Mouse (Mus musculus) macrophage (primary cell): ENCODE measurements around the gene Zfp526. TPM values are rescaled to one million over a fixed set of nuclear protein-coding genes. Genes with fewer than 3 reads are reported as not detected.

Source experiments
- H3K27ac ChIP-seq: fragments of 350-480 bp; formaldehyde crosslinking; 2 replicates; pipeline ENCODE4 v1.9.0; 2021
- H3K36me3 ChIP-seq: fragments of 350-480 bp; formaldehyde crosslinking; 2 replicates; pipeline ENCODE4 v1.9.0; 2021; ENCODE audit errors: inconsistent target
- H3K4me3 ChIP-seq: fragments of 350-480 bp; formaldehyde crosslinking; 2 replicates; pipeline ENCODE4 v1.9.0; 2021; ENCODE audit errors: inconsistent target
- H3K79me2 ChIP-seq: fragments of 350-480 bp; formaldehyde crosslinking; 2 replicates; pipeline ENCODE4 v1.9.0; 2021; ENCODE audit errors: inconsistent target
- WGBS: methylation state at CpG from one replicate; pipeline ENCODE4 v1.1.7; 2026; ENCODE audit warnings: inconsistent platforms; ENCODE audit not compliant: missing documents; 5-methylcytosine and 5-hydroxymethylcytosine counted together
- polyA plus RNA-seq: library from polyadenylated mRNA; stranded (reverse); fragments of 250-400 nt; gene quantifications from 3 replicates; pipeline ENCODE4 v1.2.4, GENCODE M21; 2018; ENCODE audit warnings: inconsistent platforms

The Zfp526 gene
- polyA plus RNA-seq, 1 experiment from 2014 or later = 4.1 TPM

- WGBS = 91% methylated on average over 3 of the region's 3 CpGs
- H3K27ac ChIP-seq = no peak overlapping the region
- H3K4me3 ChIP-seq = no peak overlapping the region
These were observed 26.1 kb upstream of the Zfp526 start for GRCm38 (mm10) chr7:25195148-25195547.

GRCm38 (mm10) chr7:25196107-25196506, 25.1 kb upstream of the Zfp526 start:
- H3K27ac ChIP-seq = no peak overlapping the region
- H3K4me3 ChIP-seq = no peak overlapping the region
- WGBS = 49% methylated on average over 9 of the region's 9 CpGs

More at GRCm38 (mm10) chr7:25195148-25195547, 26.1 kb upstream of the Zfp526 start:
- Histone ChIP-seq H3K36me3 (no peaks in the 10 kb centered on the region), H3K79me2 (no peaks in the 10 kb centered on the region)

GRCm38 (mm10) chr7:25197384-25198018, 23.7 kb upstream of the Zfp526 start:
- WGBS = 77% methylated on average over 10 of the region's 10 CpGs

More at GRCm38 (mm10) chr7:25196107-25196506, 25.1 kb upstream of the Zfp526 start:
- Histone ChIP-seq H3K79me2 (no peaks in the 10 kb centered on the region), H3K36me3 (no peaks in the 10 kb centered on the region)

GRCm38 (mm10) chr7:25203624-25204023, 17.6 kb upstream of the Zfp526 start:
- no peak overlapping the region for H3K27ac ChIP-seq
- no peak overlapping the region for H3K4me3 ChIP-seq
- peaks cover 28% of the 10 kb centered on the region; the same call in 1 of the 2 replicates for H3K36me3 ChIP-seq
- no peaks in the 10 kb centered on the region for H3K79me2 ChIP-seq
- 71% methylated on average over 20 of the region's 20 CpGs for WGBS

More at GRCm38 (mm10) chr7:25197384-25198018, 23.7 kb upstream of the Zfp526 start:
- no peak overlapping the region for H3K27ac ChIP-seq
- peaks cover 5% of the 10 kb centered on the region; the same call in 1 of the 2 replicates for H3K36me3 ChIP-seq
- H3K79me2 ChIP-seq = no peaks in the 10 kb centered on the region
- no peak overlapping the region for H3K4me3 ChIP-seq

DNA sequence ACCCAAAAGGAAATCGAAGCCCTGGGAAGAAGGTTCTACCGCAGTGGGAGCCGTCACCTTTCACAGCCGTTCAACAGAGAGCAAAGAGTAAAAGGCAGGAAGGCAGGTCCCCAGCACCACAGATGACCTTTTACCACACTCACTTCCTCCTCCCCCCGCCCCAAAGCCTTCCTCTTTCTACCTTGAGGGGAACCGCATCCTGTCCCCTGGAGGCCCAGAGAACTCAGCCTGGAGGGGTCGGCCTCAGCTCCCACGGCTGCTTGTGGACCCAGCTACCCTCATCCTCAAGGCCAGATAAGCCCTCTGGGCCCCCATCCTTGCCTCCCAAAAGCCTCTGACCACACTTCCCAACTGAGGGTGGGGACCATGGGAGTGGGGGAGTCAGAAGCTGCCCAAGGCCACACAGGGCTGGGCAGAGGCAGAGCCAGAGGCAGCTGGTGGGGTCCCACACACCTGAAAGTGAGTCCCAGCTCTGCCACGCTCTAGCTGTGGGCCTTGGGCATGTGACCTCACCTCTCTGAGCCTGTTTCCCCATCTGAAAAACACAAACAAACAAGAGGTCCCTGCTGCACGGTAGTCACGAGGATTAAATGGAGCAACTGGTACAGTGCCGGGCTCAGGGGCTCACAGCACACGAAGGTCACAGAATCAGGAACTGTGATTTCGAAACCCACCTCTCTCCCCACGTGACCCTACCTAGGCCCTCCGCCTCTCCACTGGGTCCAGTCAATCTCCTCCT, 15.7 kb upstream of the Zfp526 start:
- 16% methylated on average over 16 of the region's 16 CpGs for WGBS
- peaks cover 43% of the 10 kb centered on the region; the same call in 1 of the 2 replicates for H3K36me3 ChIP-seq
- no peak overlapping the region for H3K27ac ChIP-seq
- no peak overlapping the region for H3K4me3 ChIP-seq
- H3K79me2 ChIP-seq = no peaks in the 10 kb centered on the region

DNA sequence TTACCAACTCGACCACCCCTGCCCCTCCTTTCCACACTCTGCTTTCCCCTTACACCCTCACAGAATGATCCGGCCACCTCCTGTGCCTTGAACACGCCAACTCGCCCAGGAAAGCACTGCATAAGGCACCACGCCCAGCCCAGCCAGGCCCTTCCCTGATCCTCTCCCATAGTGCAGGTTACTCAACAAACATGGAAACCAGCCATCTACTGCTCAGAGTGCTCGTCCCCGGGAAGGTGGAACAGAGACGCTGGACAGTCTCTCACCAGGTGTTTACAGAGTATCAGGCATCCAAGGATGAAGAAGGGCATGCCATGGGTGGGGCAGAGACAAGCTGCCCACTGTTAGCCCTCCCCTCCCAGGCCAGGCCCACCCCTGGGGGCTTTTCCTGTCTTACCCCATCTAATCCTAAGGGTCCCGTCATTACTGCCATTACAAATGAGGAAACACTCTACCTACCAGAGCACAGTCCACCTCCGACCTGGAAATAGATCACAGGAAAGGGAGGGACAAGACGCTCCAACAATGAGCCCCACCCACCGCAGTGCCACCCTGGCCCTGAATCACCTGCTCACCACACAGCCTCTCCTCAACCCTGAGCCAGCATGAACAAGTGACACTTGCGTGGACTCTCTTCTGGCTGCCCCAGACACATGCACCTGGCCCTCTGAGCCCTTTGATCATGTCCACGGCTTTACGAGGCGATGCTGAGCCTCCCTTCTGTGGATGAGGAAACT, 15.0 kb upstream of the Zfp526 start:
- Histone ChIP-seq H3K4me3 (no peak overlapping the region), H3K36me3 (peaks cover 47% of the 10 kb centered on the region; the same call in 1 of the 2 replicates), H3K27ac (no peak overlapping the region), H3K79me2 (no peaks in the 10 kb centered on the region)
- WGBS = 76% methylated on average over 16 of the region's 16 CpGs

GRCm38 (mm10) chr7:25209161-25209622, 12.0 kb upstream of the Zfp526 start:
- peaks cover 29% of the 10 kb centered on the region; the same call in 1 of the 2 replicates for H3K36me3 ChIP-seq
- H3K4me3 ChIP-seq = no peak overlapping the region
- 85% methylated on average over 3 of the region's 3 CpGs for WGBS
- no peaks in the 10 kb centered on the region for H3K79me2 ChIP-seq
- H3K27ac ChIP-seq = no peak overlapping the region

GRCm38 (mm10) chr7:25210482-25210881, 10.7 kb upstream of the Zfp526 start:
- Histone ChIP-seq H3K27ac (no peak overlapping the region), H3K36me3 (peaks cover 29% of the 10 kb centered on the region; the same call in 1 of the 2 replicates), H3K4me3 (no peak overlapping the region), H3K79me2 (no peaks in the 10 kb centered on the region)
- WGBS = 100% methylated on average over 4 of the region's 4 CpGs

GRCm38 (mm10) chr7:25213099-25213498, 8.1 kb upstream of the Zfp526 start:
- Histone ChIP-seq H3K4me3 (no peak overlapping the region), H3K79me2 (no peaks in the 10 kb centered on the region; the same call in 1 of the 2 replicates), H3K36me3 (peaks cover 23% of the 10 kb centered on the region; the same call in 1 of the 2 replicates), H3K27ac (no peak overlapping the region)
- 3% methylated on average over 3 of the region's 3 CpGs for WGBS

- H3K36me3 ChIP-seq = peaks cover 13% of the 10 kb centered on the region; the same call in 1 of the 2 replicates
- WGBS = 93% methylated on average over 2 of the region's 2 CpGs
These were observed 7.1 kb upstream of the Zfp526 start for GRCm38 (mm10) chr7:25214172-25214571.

DNA sequence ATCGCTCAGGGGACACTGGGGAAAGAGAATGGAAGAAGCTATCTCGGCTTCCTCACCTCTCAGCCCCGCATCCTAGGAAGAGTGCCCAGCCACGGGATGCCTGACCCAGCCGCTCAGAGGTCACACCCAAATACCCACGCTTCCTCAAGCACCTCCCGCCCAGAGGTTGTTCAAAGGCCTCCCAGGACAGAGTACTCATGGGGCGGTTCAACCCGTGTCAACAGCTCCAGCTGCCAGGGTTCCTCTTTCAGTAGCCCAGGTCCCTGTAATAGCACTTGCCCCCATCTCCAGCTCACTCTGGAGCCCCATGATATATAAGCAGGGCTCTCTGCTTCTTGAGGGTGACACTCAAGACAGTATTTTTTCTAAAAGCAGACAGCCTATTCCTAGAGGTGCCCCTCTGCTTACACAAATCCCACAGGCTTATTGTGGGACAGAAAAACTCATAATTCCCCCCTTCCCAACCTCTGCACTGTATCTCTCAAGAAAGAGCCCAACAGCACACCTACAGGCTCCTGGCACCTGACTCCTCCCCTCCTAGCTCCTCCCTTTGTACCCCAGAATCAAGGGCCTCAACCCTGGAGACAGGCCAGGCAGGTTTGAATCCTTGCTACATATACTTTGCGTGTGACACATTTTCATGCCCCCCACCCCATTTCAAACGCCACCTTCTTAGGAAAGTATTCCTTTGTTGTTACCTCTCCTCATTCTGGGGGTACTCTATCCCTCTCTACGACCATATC, 3.4 kb upstream of the Zfp526 start:
- peak overlapping the region; percentile 7; the same call in 1 of the 2 replicates for H3K4me3 ChIP-seq
- H3K27ac ChIP-seq = no peak overlapping the region
- H3K36me3 ChIP-seq = no peaks in the 10 kb centered on the region; the same call in 1 of the 2 replicates
- 26% methylated on average over 12 of the region's 12 CpGs for WGBS
- H3K79me2 ChIP-seq = peaks cover 23% of the 10 kb centered on the region

More at GRCm38 (mm10) chr7:25214172-25214571, 7.1 kb upstream of the Zfp526 start:
- peaks cover 4% of the 10 kb centered on the region; the same call in 1 of the 2 replicates for H3K79me2 ChIP-seq
- no peak overlapping the region for H3K27ac ChIP-seq
- H3K4me3 ChIP-seq = no peak overlapping the region

DNA sequence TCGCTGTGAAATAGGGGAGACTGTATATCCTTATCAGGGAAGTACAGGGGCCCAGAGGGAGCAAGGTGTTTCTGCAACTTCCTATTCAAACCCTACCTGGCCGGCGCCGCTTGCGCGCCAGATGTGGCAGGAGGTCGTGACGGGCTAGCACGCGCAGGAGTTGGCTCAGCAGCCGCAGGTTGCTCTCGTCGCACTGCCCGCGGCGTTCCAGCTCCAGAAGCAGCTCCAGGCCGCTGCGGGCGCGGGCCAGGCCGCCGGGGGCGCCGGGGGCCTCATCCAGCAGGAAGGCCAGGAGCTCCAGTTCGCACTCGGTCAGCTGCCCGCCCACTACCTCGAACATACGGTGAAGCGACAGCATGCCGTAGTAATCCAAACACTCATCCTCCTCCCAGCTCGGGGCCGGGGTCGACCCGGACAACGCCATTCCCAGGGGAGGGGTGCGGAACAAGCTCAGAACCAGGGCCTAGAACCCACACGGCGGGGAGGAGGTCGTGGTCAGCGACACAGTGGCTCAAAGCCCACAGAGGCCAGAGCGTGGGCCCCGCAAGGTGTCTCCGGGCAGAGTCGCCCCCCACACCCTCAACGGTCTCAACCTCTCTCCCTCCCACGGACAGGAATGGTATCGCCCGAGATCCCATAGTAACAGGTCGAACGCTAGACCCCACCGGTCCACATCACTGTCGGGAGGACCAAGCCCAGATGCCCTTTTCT, 2.4 kb upstream of the Zfp526 start:
- Histone ChIP-seq H3K4me3 (peak overlapping the region; percentile 94), H3K36me3 (no peaks in the 10 kb centered on the region; the same call in 1 of the 2 replicates)
- under 1% methylated on average over 53 of the region's 53 CpGs for WGBS

DNA sequence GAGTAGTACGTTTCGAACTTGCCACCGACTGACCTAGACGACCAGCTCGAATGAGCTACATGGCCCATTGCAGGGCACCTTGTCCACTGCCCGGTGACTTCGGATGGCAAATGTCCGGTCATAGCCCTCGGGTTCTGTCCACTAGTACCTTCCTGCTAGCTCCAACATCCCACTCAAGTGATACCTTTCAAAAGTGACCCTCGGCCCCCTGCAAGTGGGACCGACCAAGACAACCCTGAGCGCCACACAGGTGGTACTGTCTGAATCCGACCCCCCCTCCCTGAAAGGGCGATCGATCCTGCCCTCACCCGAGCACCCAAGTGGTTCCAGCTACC, 1.8 kb upstream of the Zfp526 start:
- peaks cover 39% of the 10 kb centered on the region for H3K79me2 ChIP-seq
- peak overlapping the region; percentile 58 for H3K27ac ChIP-seq
- H3K4me3 ChIP-seq = peak overlapping the region; percentile 94
- WGBS = 1% methylated on average over 16 of the region's 16 CpGs
- peaks cover 4% of the 10 kb centered on the region; the same call in 1 of the 2 replicates for H3K36me3 ChIP-seq

More for the DNA sequence above, 2.4 kb upstream of the Zfp526 start:
- H3K27ac ChIP-seq = peak overlapping the region; percentile 58
- peaks cover 34% of the 10 kb centered on the region for H3K79me2 ChIP-seq
